Mouse (Mus musculus) kidney, adult 2 months (tissue): ENCODE measurements around the gene Nutf2-ps1.

Experiments
- CTCF ChIP-seq: fragments of 200-500 bp; conservative IDR thresholded peaks from 2 replicates; pipeline ENCODE4 v1.5.1; 2011; ENCODE audit warnings: low read depth, mild to moderate bottlenecking, control low read depth, low read length, moderate library complexity, mixed read lengths; ENCODE audit not compliant: insufficient read depth, insufficient read length
- POLR2A ChIP-seq: fragments of 200-500 bp; IDR thresholded peaks from one replicate; pipeline ENCODE4 v1.6.1; 2011; ENCODE audit warnings: low read depth, low read length, control low read depth

DNA sequence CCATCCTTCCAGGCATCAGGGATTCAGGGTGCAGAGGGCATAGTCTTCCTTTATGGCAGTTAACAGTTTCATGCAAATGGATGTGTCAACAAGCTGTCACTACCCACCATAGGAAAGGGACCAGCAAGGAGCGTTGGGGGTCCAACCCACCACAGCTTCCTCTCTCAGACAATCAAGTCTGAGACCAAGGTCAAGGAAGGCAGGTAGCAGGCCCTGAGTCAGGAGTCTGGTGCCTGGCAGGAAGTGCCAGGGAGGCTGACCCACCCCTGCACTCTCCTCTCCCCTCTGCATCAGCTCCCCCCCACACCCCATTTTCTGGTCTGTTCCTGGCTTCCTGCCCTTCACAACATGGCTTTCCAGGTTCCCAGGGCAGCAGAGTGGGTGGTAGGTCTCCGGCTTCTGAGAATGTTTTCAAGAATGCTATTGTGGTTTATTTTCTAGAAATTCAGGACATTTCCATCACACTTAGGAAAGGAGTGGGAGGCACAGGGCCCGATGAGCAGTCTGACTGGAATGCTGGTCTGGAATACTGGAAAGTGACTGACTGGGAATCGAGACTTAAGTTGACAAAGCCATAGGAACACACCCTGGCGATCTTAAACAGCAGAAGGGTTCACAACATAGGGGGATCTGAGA lies 33.8 kb downstream of the Nutf2-ps1 start:
- TF ChIP-seq POLR2A (no peak), CTCF (no peak)
